Mouse (Mus musculus) bone marrow, adult 2 months (tissue): ENCODE data around the gene Atox1.

ENCODE experiments used
- CTCF ChIP-seq: fragments of 200-500 bp; IDR thresholded peaks from 2 replicates; pipeline ENCODE4 v1.5.1; 2011; ENCODE audit warnings: low read length, control low read depth; ENCODE audit not compliant: control insufficient read depth, insufficient read depth
- POLR2A ChIP-seq: fragments of 200-500 bp; IDR thresholded peaks from 2 replicates; pipeline ENCODE4 v1.6.1; 2011; ENCODE audit warnings: low read depth, mild to moderate bottlenecking, control low read depth, low read length, borderline replicate concordance; ENCODE audit not compliant: control insufficient read depth

GRCm38 (mm10) chr11:55453640-55454039 is 7.4 kb downstream of the Atox1 start:
- TF ChIP-seq POLR2A (no peak), CTCF (no peak)
